Mouse (Mus musculus) lung, adult 2 months (tissue): ENCODE measurements around the gene Nt5c. TPM values are rescaled to one million over a fixed set of nuclear protein-coding genes. Genes with fewer than 3 reads are reported as not detected.
A peak's percentile ranks its signal among the peaks of the same experiment; 100 is the strongest.
"Not testable (repeated sequence)": the region's sequence is repeated elsewhere in the genome, so short reads cannot be mapped to it uniquely, and the experiment has no call there.

Source experiments
- DNase-seq: peaks from one replicate; pipeline ENCODE4 v3.0.0; 2022
- H3K4me1 ChIP-seq: fragments of 200-500 bp; 2 replicates; pipeline ENCODE4 v1.6.1; 2011; ENCODE audit warnings: low read length; ENCODE audit not compliant: control insufficient read depth, insufficient read depth
- H3K4me3 ChIP-seq: fragments of 200-500 bp; replicated peaks from 2 replicates; pipeline ENCODE3; 2011; ENCODE audit warnings: low read depth, mild to moderate bottlenecking, control low read depth, low read length; ENCODE audit errors: extremely low read depth
- CTCF ChIP-seq: fragments of 200-500 bp; IDR thresholded peaks from 2 replicates; pipeline ENCODE4 v1.5.1; 2011; ENCODE audit warnings: mild to moderate bottlenecking, low read length, control low read depth; ENCODE audit not compliant: insufficient read depth
- POLR2A ChIP-seq: fragments of 200-500 bp; IDR thresholded peaks from 2 replicates; pipeline ENCODE4 v1.6.1; 2011; ENCODE audit warnings: low read depth, mild to moderate bottlenecking, control low read depth, low read length, borderline replicate concordance; ENCODE audit errors: extremely low read depth
- WGBS: fragments of 180-500 bp; shearing (Covaris S2); methylation state at CpG from one replicate; pipeline ENCODE4 v1.1.7; 2018; 5-methylcytosine and 5-hydroxymethylcytosine counted together
- polyA plus RNA-seq: library from polyadenylated mRNA; depleted of rRNA; stranded (reverse); fragments of >200 nt; gene quantifications from 2 replicates; pipeline ENCODE4 v1.2.3, GENCODE M21; 2012

The Nt5c gene
- polyA plus RNA-seq, 1 experiment = 54.9 TPM

DNA sequence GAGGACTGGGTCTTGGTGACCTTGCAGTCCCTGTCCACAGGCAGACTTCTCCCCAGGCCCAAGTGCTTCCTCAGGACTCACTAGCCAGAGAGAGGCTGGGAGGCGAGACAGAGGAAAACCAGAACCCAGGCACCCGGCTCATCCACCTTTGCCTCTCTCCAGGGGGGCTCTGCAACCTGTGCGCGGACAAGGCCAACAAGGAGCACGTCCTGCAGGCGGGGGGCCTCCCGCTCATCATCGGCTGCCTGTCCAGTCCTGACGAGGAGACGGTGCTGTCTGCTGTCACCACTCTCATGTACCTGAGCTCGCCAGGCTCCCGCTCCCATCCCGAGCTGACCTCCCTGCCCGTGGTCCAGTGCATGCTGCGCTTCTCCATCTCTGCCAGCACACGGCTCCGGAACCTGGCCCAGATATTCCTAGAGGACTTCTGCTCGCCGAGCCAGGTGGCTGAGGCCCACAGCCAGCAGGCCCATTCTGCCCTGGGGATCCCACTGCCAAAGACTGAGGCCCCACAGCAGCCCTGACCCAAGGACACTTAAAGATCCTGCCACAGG is 3.0 kb downstream of the Nt5c start:
- no peak for DNase-seq
- 88% methylated on average over 19 of the region's 19 CpGs for WGBS
- H3K4me3 ChIP-seq = no peak overlapping the region
- TF ChIP-seq POLR2A (no peak), CTCF (no peak)
- peaks cover 9% of the 10 kb centered on the region; the same call in 1 of the 2 replicates for H3K4me1 ChIP-seq

DNA sequence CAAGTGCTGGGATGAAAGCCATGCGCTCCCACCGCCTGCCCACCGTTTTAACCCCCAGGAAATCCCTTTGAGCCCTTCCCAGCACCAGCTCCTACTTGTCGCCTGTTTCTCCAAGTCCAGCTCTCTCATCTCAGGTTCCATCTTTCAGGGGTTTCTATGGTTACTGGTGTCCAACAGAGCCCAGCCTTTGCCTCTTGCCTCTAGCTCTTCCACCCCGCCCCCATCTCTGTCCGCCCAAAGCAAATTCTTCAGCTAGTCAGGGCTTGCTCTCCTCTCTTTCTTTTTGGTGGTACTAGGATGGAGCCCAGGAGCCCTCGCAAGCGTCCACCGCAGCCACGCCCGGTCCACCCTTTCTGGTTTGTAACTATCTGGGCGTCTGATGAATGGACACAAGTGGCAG is 6.5 kb downstream of the Nt5c start:
- 83% methylated on average over 12 of the region's 12 CpGs for WGBS
- no peak for DNase-seq
- Histone ChIP-seq H3K4me3 (no peak overlapping the region), H3K4me1 (no peaks in the 10 kb centered on the region)
- TF ChIP-seq POLR2A = no peak
- no peak for TF ChIP-seq CTCF

DNA sequence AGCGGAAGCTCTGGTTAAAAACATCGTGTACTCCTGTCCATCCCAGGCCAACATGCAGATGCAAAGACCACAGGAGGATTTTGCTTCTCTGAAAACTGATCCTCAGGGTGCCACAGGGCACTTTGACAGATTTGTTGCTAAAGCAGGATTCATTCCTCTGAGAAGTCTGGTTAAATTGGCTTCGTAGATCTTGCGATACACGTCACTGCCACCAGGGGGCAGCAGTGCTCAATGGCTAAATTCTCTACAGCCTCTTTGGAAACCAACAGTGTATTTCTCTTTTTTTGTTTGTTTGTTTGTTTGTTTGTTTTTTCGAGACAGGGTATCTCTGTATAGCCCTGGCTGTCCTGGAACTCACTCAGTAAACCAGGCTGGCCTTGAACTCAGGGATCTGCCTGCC is 7.9 kb downstream of the Nt5c start:
- 19% methylated on average over 6 of the region's 6 CpGs for WGBS
- DNase-seq = peak; percentile 77

DNA sequence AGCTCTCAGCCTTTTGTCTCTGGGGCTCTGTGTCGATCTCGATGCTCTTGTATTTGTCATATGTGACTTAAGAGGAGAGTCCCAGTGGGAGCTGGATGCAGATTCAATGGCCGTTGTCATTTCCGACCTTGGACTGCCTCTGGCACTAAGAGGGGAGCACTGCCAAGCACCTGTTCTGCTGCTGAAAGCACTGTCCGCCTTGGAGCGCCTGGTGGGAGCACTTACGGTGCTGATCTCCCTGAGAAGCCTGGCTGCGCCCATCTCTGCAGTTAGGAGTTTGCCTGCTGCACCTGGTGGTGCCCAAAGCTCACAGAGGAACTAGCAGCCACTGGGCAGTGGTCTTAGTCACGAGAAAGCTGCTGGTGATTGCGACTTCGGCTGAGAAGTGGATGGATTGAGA is 8.4 kb downstream of the Nt5c start:
- Histone ChIP-seq H3K4me1 (no peaks in the 10 kb centered on the region), H3K4me3 (no peak overlapping the region)
- WGBS = 78% methylated on average over 11 of the region's 11 CpGs
- no peak for DNase-seq
- TF ChIP-seq CTCF (no peak), POLR2A (no peak)

More for the DNA sequence above, 7.9 kb downstream of the Nt5c start:
- Histone ChIP-seq H3K4me3 (no peak overlapping the region), H3K4me1 (no peaks in the 10 kb centered on the region)
- TF ChIP-seq CTCF (peak; percentile 82), POLR2A (no peak)

DNA sequence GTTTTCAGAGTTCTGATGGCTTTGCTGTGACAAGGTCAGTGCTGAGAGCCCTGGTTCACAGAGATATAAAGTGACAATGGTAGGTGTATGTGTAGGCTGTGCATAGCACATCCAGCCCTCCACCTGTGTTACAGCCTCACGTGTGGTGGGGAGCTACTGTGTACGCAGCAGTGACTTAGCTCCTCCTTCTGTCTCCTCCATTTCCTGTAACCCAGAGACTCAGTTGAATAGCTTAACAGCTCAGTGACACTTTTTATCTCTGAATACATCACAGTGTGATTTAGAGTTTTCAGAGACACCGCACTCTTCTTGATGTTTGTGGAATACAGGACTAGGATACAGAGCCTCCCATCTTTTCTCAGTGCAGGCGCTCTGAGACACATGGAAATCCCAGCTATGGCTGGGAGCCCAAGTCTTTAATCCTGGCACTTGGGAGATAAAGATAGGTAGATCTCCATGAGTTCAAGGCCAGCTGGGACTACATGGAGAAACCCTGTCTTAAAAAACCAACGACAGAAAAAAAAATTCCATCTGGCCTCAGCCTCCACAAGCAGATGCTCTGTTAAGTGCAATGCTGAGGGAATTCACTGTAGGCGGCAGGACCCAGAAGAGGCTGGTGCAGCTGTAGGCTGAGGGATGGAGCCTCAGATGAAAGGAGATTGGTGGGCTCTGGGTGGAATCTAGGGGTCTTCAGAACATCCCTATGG is 10.0 kb downstream of the Nt5c start:
- no peak for DNase-seq
- Histone ChIP-seq H3K4me1 (no peaks in the 10 kb centered on the region; the same call in 1 of the 2 replicates), H3K4me3 (no peak overlapping the region)
- WGBS = 71% methylated on average over 6 of the region's 6 CpGs
- TF ChIP-seq CTCF = no peak
- TF ChIP-seq POLR2A = no peak

DNA sequence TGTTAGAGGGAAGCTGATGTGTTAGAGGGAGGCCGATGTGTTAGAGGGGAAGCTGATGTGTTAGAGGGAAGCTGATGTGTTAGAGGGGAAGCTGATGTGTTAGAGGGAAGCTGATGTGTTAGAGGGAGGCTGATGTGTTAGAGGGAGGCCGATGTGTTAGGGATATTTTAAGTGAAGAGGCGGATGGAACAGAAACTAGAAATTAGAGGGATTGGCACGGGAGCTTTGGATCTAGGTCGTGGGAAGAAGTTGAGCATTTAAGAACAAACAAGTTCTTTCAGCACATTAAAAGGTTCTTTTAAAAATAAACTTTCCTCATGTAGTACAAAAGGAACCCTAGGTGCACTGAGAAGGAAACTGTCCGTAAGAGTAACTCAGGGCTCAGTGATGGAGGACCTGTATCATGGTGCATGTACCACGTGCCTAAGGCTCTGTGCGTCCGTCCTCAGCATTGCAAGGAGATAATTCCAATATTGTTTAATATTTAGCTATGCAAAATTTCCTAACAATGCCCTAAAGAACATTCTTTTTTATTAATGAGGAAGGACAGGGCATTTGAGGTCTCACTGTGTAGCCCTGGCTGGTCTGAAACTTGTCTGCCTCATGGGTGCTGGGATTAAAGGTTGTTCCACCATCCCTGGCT is 13.2 kb downstream of the Nt5c start:
- H3K4me1 ChIP-seq = peaks cover 9% of the 10 kb centered on the region
- no peak for DNase-seq
- 76% methylated on average over 9 of the region's 9 CpGs for WGBS
- TF ChIP-seq POLR2A (no peak), CTCF (no peak)
- no peak overlapping the region for H3K4me3 ChIP-seq

DNA sequence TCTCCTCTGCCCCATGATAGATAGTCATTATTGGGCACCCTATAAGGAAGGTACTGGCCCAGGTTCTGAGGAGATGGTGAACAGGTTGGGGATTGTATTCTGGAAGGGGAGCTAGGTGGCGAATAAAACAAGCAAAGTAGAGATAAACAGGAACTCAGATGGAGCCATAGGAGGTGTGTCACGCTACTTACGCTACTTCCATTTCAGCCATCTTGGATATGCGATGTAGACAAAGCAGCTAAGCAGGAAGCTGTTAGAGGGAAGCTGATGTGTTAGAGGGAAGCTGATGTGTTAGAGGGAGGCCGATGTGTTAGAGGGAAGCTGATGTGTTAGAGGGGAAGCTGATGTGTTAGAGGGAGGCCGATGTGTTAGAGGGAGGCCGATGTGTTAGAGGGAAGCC is 14.3 kb downstream of the Nt5c start:
- not testable (repeated sequence) for H3K4me3 ChIP-seq, DNase-seq
- H3K4me1 ChIP-seq = peaks cover 12% of the 10 kb centered on the region
- 59% methylated on average over 7 of the region's 7 CpGs for WGBS

DNA sequence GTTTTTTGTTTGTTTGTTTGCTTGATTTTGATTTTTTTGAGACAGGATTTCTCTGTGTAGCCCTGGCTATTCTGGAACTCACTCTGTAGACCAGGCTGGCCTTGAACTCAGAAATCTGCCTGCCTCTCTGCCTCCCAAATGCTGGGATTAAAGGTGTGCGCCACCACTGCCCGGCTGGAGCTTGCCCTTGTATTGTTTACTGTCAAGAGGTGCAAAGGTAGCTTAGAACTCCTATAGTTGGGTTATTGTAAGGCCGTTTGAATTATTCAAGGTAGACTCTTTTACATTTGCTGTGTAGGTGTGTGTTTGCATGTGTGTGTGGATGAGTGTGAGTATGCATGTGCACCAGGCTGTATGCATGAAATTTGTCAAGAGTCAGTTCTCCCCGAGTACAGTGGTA is 15.0 kb downstream of the Nt5c start:
- not testable (repeated sequence) for H3K4me3 ChIP-seq, DNase-seq
- 74% methylated on average over 4 of the region's 4 CpGs for WGBS
- peaks cover 12% of the 10 kb centered on the region for H3K4me1 ChIP-seq

DNA sequence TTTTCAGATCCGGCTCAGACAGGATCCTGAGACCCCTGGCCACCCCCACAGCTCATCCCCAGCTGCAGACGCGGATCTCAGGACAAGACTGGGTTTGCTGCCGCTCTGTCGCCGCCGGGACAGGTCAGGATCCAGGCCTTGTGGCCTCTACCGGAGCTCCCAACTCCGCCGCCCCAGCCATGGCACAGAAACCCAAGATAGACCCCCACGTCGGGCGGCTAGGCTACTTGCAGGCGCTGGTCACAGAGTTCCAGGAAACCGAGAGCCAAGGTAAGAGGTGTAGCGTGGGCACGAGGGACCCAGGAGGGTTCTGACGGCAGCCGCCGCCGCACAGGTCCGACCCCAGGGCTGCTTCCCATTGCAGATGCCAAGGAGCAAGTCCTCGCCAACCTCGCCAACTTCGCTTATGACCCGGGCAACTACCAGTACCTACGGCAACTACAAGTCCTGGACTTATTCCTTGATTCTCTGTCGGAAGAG is 15.9 kb downstream of the Nt5c start:
- peaks cover 12% of the 10 kb centered on the region for H3K4me1 ChIP-seq
- DNase-seq = no peak
- WGBS = 2% methylated on average over 28 of the region's 28 CpGs
- peak overlapping the region; percentile 98 for H3K4me3 ChIP-seq
- TF ChIP-seq CTCF (no peak), POLR2A (no peak)
